19 mouse cellular contexts compared by ENCODE assay signal in the genomic region with DNA sequence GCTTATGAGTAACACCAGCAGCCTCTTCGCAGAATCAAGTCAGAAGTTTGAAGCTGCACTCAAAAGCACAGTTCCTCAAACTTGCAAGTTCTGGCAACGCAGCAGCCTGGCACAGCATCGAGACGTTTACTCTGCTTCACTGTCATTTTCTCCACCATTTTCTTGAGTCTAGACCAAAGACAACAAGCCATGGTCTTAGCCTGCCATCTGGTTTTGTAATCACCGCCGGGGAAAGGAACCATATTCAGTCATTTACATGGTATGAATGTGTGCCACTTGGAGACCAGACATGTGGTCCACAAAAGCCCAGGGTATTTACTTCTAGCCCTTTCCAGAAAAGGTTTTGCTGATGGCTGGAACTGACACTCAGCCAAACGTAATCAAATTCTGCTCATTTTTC.
DNase-seq lines count a peak whose midpoint lies in the region; ATAC-seq and TF ChIP-seq lines count a peak whose summit lies in the region.
"Had no signal": no experiment of that assay in that cellular context is flagged by ENCODE, and none has a peak within 500 bp of the region (broad histone marks: within the 10 kb centered on the region; RNA-seq: fewer than 3 reads in every experiment).

No protein-coding gene starts in this region.

- no peak overlapping the region for H3K27ac ChIP-seq in cerebellum, adult 2 months (ENCODE audit: insufficient read depth, low read length)
- H3K27ac ChIP-seq in limb, embryonic 14.5 days (replicated peaks; ENCODE audit: low read depth, low read length), result no peak overlapping the region
- H3K27ac ChIP-seq in limb, embryonic 10.5 days, result no peak overlapping the region
- H3K27ac ChIP-seq: embryonic facial prominence, embryonic 15.5 days; forebrain, embryonic 12.5 days; heart, embryonic 10.5 days; hindbrain, embryonic 12.5 days had no signal

- H3K36me3 ChIP-seq in limb, embryonic 14.5 days (ENCODE audit: control insufficient read depth, insufficient read depth, low read length), result no peaks in the 10 kb centered on the region
- no peaks in the 10 kb centered on the region for H3K36me3 ChIP-seq in limb, embryonic 10.5 days
- H3K36me3 ChIP-seq: embryonic facial prominence, embryonic 15.5 days; forebrain, embryonic 12.5 days; heart, embryonic 10.5 days; hindbrain, embryonic 12.5 days had no signal

- H3K9me3 ChIP-seq in limb, embryonic 14.5 days (ENCODE audit: control insufficient read depth, low read length), result no peaks in the 10 kb centered on the region
- no peaks in the 10 kb centered on the region for H3K9me3 ChIP-seq in limb, embryonic 10.5 days (replicated peaks)
- H3K9me3 ChIP-seq: embryonic facial prominence, embryonic 15.5 days; forebrain, embryonic 12.5 days; heart, embryonic 10.5 days; hindbrain, embryonic 12.5 days had no signal

- H3K9ac ChIP-seq in limb, embryonic 14.5 days (ENCODE audit: low read depth, low read length, severe bottlenecking), result no peak overlapping the region
- H3K9ac ChIP-seq: embryonic facial prominence, embryonic 15.5 days; forebrain, embryonic 12.5 days; hindbrain, embryonic 12.5 days had no signal

- H3K4me2 ChIP-seq in limb, embryonic 14.5 days (replicated peaks; ENCODE audit: low read depth, low read length, severe bottlenecking), result no peak overlapping the region
- H3K4me2 ChIP-seq: embryonic facial prominence, embryonic 15.5 days; forebrain, embryonic 12.5 days; hindbrain, embryonic 12.5 days had no signal

- no peak for TF ChIP-seq POLR2A in cerebellum, adult 2 months (IDR thresholded peaks at IDR 0.05; ENCODE audit: borderline replicate concordance, insufficient read depth, low read length)
- no peak for TF ChIP-seq POLR2A in limb, embryonic 14.5 days (IDR thresholded peaks at IDR 0.05; ENCODE audit: borderline replicate concordance, extremely low read depth, insufficient read depth, insufficient read length)

- ATAC-seq in limb, embryonic 14.5 days (ENCODE audit: low FRiP score, low read depth), result no peak
- ATAC-seq: forebrain, embryonic 16.5 days; hindbrain, embryonic 16.5 days; inflammation-experienced regulatory T-cells, adult 6 months; intestine, postnatal 0 days had no signal

- TF ChIP-seq CTCF in cerebellum, adult 2 months (IDR thresholded peaks at IDR 0.05; ENCODE audit: borderline replicate concordance, insufficient read depth, low read depth, low read length), result no peak

- peak; percentile 8 to 15 for DNase-seq in cerebellum, postnatal 14 days
- no peak for DNase-seq in cerebellum, adult 2 months
- DNase-seq in limb, embryonic 14.5 days (ENCODE audit: low spot score), result peak; percentile 16
- DNase-seq in limb, embryonic 10.5 days (ENCODE audit: low spot score), result no peak
- DNase-seq in gonadal fat pad, adult 2 months (ENCODE audit: low read depth), result peak; percentile 50
- no peak for DNase-seq in liver
- no peak for DNase-seq in frontal cortex, adult 2 months (ENCODE audit: extremely low spot score in 1 of 2, low spot score in 1 of 2)
- DNase-seq: embryo, embryonic 11 days; heart, postnatal 10 days; heart, postnatal 4 days had no signal

- WGBS in cerebellum, adult 2 months, result 62% methylated on average over 7 of the region's 7 CpGs
- WGBS in limb, embryonic 14.5 days, result 66% methylated on average over 7 of the region's 7 CpGs
- 91% methylated on average over 7 of the region's 7 CpGs for WGBS in limb, embryonic 10.5 days

- H3K4me1 ChIP-seq in cerebellum, adult 2 months (ENCODE audit: control insufficient read depth, insufficient read depth, low read length), result peaks cover 9% of the 10 kb centered on the region
- peaks cover 3% of the 10 kb centered on the region; the same call in 1 of the 2 replicates for H3K4me1 ChIP-seq in limb, embryonic 14.5 days (ENCODE audit: control insufficient read depth, insufficient read depth, low read length)
- H3K4me1 ChIP-seq in limb, embryonic 10.5 days, result peaks cover 8% of the 10 kb centered on the region; the same call in 1 of the 2 replicates
- H3K4me1 ChIP-seq: embryonic facial prominence, embryonic 15.5 days; forebrain, embryonic 12.5 days; heart, embryonic 10.5 days; hindbrain, embryonic 12.5 days had no signal

- H3K4me3 ChIP-seq in cerebellum, adult 2 months (replicated peaks; ENCODE audit: insufficient read depth, low read depth, low read length), result no peak overlapping the region
- no peak overlapping the region for H3K4me3 ChIP-seq in limb, embryonic 14.5 days (replicated peaks; ENCODE audit: low read length)
- H3K4me3 ChIP-seq in limb, embryonic 10.5 days, result no peak overlapping the region
- H3K4me3 ChIP-seq: embryonic facial prominence, embryonic 15.5 days; erythroblast, embryonic 14.5 days; forebrain, embryonic 12.5 days; heart, embryonic 10.5 days; hindbrain, embryonic 12.5 days had no signal

- no peaks in the 10 kb centered on the region for H3K27me3 ChIP-seq in cerebellum, adult 2 months (ENCODE audit: control insufficient read depth, insufficient read depth, low read length)
- no peaks in the 10 kb centered on the region for H3K27me3 ChIP-seq in limb, embryonic 14.5 days (ENCODE audit: control insufficient read depth, insufficient read depth, low read length)
- no peaks in the 10 kb centered on the region for H3K27me3 ChIP-seq in limb, embryonic 10.5 days (ENCODE audit: low read depth, poor library complexity, severe bottlenecking)
- H3K27me3 ChIP-seq: embryonic facial prominence, embryonic 15.5 days; forebrain, embryonic 12.5 days; hindbrain, embryonic 12.5 days had no signal

Comparison
In these comparisons a context has a peak if more than half of its experiments do, and no peak if none do; other contexts are left out.
1. DNase-seq: peak in cerebellum, postnatal 14 days (2 of 2), limb, embryonic 14.5 days (single experiment) and gonadal fat pad, adult 2 months (single experiment); none in cerebellum, adult 2 months (0 of 2), limb, embryonic 10.5 days (single experiment), liver (single experiment) and frontal cortex, adult 2 months (0 of 2).